Mouse (Mus musculus): ENCODE results near the gene Ceacam15. TPM values are rescaled to one million over a fixed set of nuclear protein-coding genes. Genes with fewer than 3 reads are reported as not detected.
A peak's percentile ranks its signal among the peaks of the same experiment; 100 is the strongest.
"Not testable (repeated sequence)": the region's sequence is repeated elsewhere in the genome, so short reads cannot be mapped to it uniquely, and the experiment has no call there.

Gene Ceacam15
- not detected for total RNA-seq (2021)
- long read RNA-seq, experiment 1, result 0 reads
- long read RNA-seq, experiment 2, result 0 reads

GRCm38 (mm10) chr7:16675605-16676004 is at the start of gene Ceacam15:
Gene Ceacam15, minus strand, starts transcription at chr7:16675705.
- DNase-seq (ENCODE audit: low spot score in 2 of 2), result no peak

GRCm38 (mm10) chr7:16722490-16722889 is 47.0 kb upstream of the Ceacam15 start:
- DNase-seq (ENCODE audit: low spot score in 2 of 2), result not testable (repeated sequence)

- DNase-seq (ENCODE audit: low spot score in 2 of 2), result no peak
Observed at GRCm38 (mm10) chr7:16721629-16722028, 46.1 kb upstream of the Ceacam15 start, which contains the start of gene Ceacam9. Gene Ceacam9, plus strand, starts transcription at chr7:16721929.

- not testable (repeated sequence) for DNase-seq (ENCODE audit: low spot score in 2 of 2)
Observed at GRCm38 (mm10) chr7:16716456-16717152, 41.1 kb upstream of the Ceacam15 start.

- no peak for DNase-seq (ENCODE audit: low spot score in 2 of 2)
Observed at GRCm38 (mm10) chr7:16712633-16713415, 37.3 kb upstream of the Ceacam15 start.

- DNase-seq (ENCODE audit: low spot score in 2 of 2), result no peak
Observed at GRCm38 (mm10) chr7:16710604-16711003, 35.1 kb upstream of the Ceacam15 start.

- no peak for DNase-seq (ENCODE audit: low spot score in 2 of 2)
Observed at GRCm38 (mm10) chr7:16708244-16708643, 32.7 kb upstream of the Ceacam15 start.

GRCm38 (mm10) chr7:16706385-16706784 is 30.9 kb upstream of the Ceacam15 start:
- no peak for DNase-seq (ENCODE audit: low spot score in 2 of 2)

- no peak for DNase-seq (ENCODE audit: low spot score in 2 of 2)
Observed at GRCm38 (mm10) chr7:16700583-16700982, 25.1 kb upstream of the Ceacam15 start.

- DNase-seq (ENCODE audit: low spot score in 2 of 2), result no peak
Observed at GRCm38 (mm10) chr7:16699042-16699441, 23.5 kb upstream of the Ceacam15 start.

GRCm38 (mm10) chr7:16695025-16695424 is 19.5 kb upstream of the Ceacam15 start:
- DNase-seq (ENCODE audit: low spot score in 2 of 2), result peak in 1 of 2 experiments; percentile 28

- no peak for DNase-seq (ENCODE audit: low spot score in 2 of 2)
Observed at GRCm38 (mm10) chr7:16689196-16689595, 13.7 kb upstream of the Ceacam15 start.

- not testable (repeated sequence) for DNase-seq (ENCODE audit: low spot score in 2 of 2)
Observed at GRCm38 (mm10) chr7:16680194-16680593, 4.7 kb upstream of the Ceacam15 start.

GRCm38 (mm10) chr7:16674699-16675098 is 806 bp downstream of the Ceacam15 start:
- DNase-seq (ENCODE audit: low spot score in 2 of 2), result not testable (repeated sequence)

GRCm38 (mm10) chr7:16673823-16674222 is 1.7 kb downstream of the Ceacam15 start:
- DNase-seq (ENCODE audit: low spot score in 2 of 2), result no peak

GRCm38 (mm10) chr7:16668331-16668930 is 7.1 kb downstream of the Ceacam15 start:
- DNase-seq (ENCODE audit: low spot score in 2 of 2), result not testable (repeated sequence)

GRCm38 (mm10) chr7:16644260-16644659 is 31.2 kb downstream of the Ceacam15 start:
- DNase-seq (ENCODE audit: low spot score in 2 of 2), result no peak

- not testable (repeated sequence) for DNase-seq (ENCODE audit: low spot score in 2 of 2)
Observed at GRCm38 (mm10) chr7:16643106-16643505, 32.4 kb downstream of the Ceacam15 start.

- peak; percentile 30 to 72 for DNase-seq (ENCODE audit: low spot score in 2 of 2)
Observed at GRCm38 (mm10) chr7:16639028-16639427, 36.5 kb downstream of the Ceacam15 start.

GRCm38 (mm10) chr7:16635116-16635515 is 40.4 kb downstream of the Ceacam15 start:
- no peak for DNase-seq (ENCODE audit: low spot score in 2 of 2)

GRCm38 (mm10) chr7:16633913-16634312 is 41.6 kb downstream of the Ceacam15 start:
- DNase-seq (ENCODE audit: low spot score in 2 of 2), result not testable (repeated sequence)

GRCm38 (mm10) chr7:16631932-16632331 is 43.6 kb downstream of the Ceacam15 start:
- DNase-seq (ENCODE audit: low spot score in 2 of 2), result no peak
